In genomic region chr7:88430692-88431084, GRCm38 (mm10) we compare ENCODE assay signal across 9 mouse cellular contexts. TPM values are rescaled to one million over a fixed set of nuclear protein-coding genes. Genes with fewer than 3 reads are reported as not detected.
DNase-seq lines count a peak whose midpoint lies in the region; ATAC-seq lines count a peak whose summit lies in the region.
"Had no signal": no experiment of that assay in that cellular context is flagged by ENCODE, and none has a peak within 500 bp of the region (broad histone marks: within the 10 kb centered on the region; RNA-seq: fewer than 3 reads in every experiment).

No protein-coding gene starts in this region.

- WGBS in heart, embryonic 13.5 days: 4% methylated on average over 13 of the region's 13 CpGs
- WGBS in hindbrain, embryonic 14.5 days: 6% methylated on average over 13 of the region's 13 CpGs
- WGBS in midbrain, embryonic 10.5 days: 5% methylated on average over 13 of the region's 13 CpGs

- H3K9ac ChIP-seq in heart, embryonic 13.5 days: peak overlapping the region; percentile 77
- H3K9ac ChIP-seq in hindbrain, embryonic 14.5 days: peak overlapping the region; percentile 57

- no peaks in the 10 kb centered on the region for H3K9me3 ChIP-seq in heart, embryonic 13.5 days
- H3K9me3 ChIP-seq in hindbrain, embryonic 14.5 days (ENCODE audit: control insufficient read depth, low read length): no peaks in the 10 kb centered on the region
- H3K9me3 ChIP-seq in midbrain, embryonic 10.5 days (replicated peaks): no peaks in the 10 kb centered on the region

- H3K4me2 ChIP-seq in heart, embryonic 13.5 days: peak overlapping the region; percentile 90
- peak overlapping the region; percentile 96 for H3K4me2 ChIP-seq in hindbrain, embryonic 14.5 days (replicated peaks)

- H3K4me3 ChIP-seq in heart, embryonic 13.5 days: peak overlapping the region; percentile 61
- H3K4me3 ChIP-seq in hindbrain, embryonic 14.5 days (replicated peaks; ENCODE audit: low read length): peak overlapping the region; percentile 51
- H3K4me3 ChIP-seq in midbrain, embryonic 10.5 days: peak overlapping the region; percentile 67

- ATAC-seq in heart, embryonic 13.5 days (ENCODE audit: extremely low read depth, insufficient number of reproducible peaks, low FRiP score, low TSS enrichment): no peak
- no peak for ATAC-seq in hindbrain, embryonic 14.5 days (ENCODE audit: low FRiP score)
- ATAC-seq: CD4-positive, CD25-positive, alpha-beta regulatory T cell, adult 4 months had no signal

- intact Hi-C loops in heart, postnatal 36 days (cut with DNase I): no loop called here

- no peak for DNase-seq in heart, postnatal 36 days
- DNase-seq in ZHBTc4 (ENCODE audit: low read depth, low spot score) (peak; percentile 3), MN1 (ENCODE audit: low spot score) (no peak)
- no peak for DNase-seq in hindbrain, embryonic 14.5 days (ENCODE audit: low spot score)
- DNase-seq in midbrain, embryonic 10.5 days (ENCODE audit: low spot score): peak; percentile 13
- no peak for DNase-seq in c-Kit-positive CD71-positive TER-119-positive erythroid progenitor cells, embryonic 14.5 days (ENCODE audit: low spot score)
- no peak for DNase-seq in ovary, postnatal 10 days (ENCODE audit: low spot score)

- no peaks in the 10 kb centered on the region for H3K36me3 ChIP-seq in heart, embryonic 13.5 days
- no peaks in the 10 kb centered on the region for H3K36me3 ChIP-seq in hindbrain, embryonic 14.5 days (replicated peaks; ENCODE audit: control insufficient read depth, insufficient read depth)
- no peaks in the 10 kb centered on the region for H3K36me3 ChIP-seq in midbrain, embryonic 10.5 days

- peaks cover 13% of the 10 kb centered on the region for H3K27me3 ChIP-seq in heart, embryonic 13.5 days (replicated peaks)
- H3K27me3 ChIP-seq in hindbrain, embryonic 14.5 days (ENCODE audit: control insufficient read depth, insufficient read depth, low read length): peaks cover 11% of the 10 kb centered on the region; the same call in 1 of the 2 replicates
- peaks cover 13% of the 10 kb centered on the region for H3K27me3 ChIP-seq in midbrain, embryonic 10.5 days (ENCODE audit: low read depth, poor library complexity, severe bottlenecking)

- no peak overlapping the region for H3K27ac ChIP-seq in heart, embryonic 13.5 days (replicated peaks)
- no peak overlapping the region for H3K27ac ChIP-seq in hindbrain, embryonic 14.5 days
- peak overlapping the region; percentile 76; the same call in 1 of the 2 replicates for H3K27ac ChIP-seq in midbrain, embryonic 10.5 days (replicated peaks)

- H3K4me1 ChIP-seq in heart, embryonic 13.5 days: 0 out of 2 replicates have a peak, but pooled peaks cover 9% of the 10 kb centered on the region
- H3K4me1 ChIP-seq in hindbrain, embryonic 14.5 days (replicated peaks; ENCODE audit: control insufficient read depth, insufficient read depth, low read length): no peaks in the 10 kb centered on the region; the same call in 1 of the 2 replicates
- peaks cover 9% of the 10 kb centered on the region for H3K4me1 ChIP-seq in midbrain, embryonic 10.5 days

RNA-seq across cellular contexts. Expression of gene Rab38, which starts 0.6 kb away (rescaled TPM):
- 1.3 and 2.5 TPM in 2 replicates for polyA plus RNA-seq in heart, embryonic 13.5 days (2015; fragmentation: Nextera tagmentation; extraction: Ambion mirVana)
- total RNA-seq in heart, postnatal 36 days (2021): under 1 TPM in 1 of 2 experiments, not detected in 1; 0.50 TPM
- 2.5 and 2.7 TPM in 2 replicates for polyA plus RNA-seq in hindbrain, embryonic 14.5 days (2014; fragmentation: Nextera tagmentation; extraction: Ambion mirVana)
- 3.8 and 4.8 TPM in 2 replicates for polyA plus RNA-seq in midbrain, embryonic 10.5 days (2016; fragmentation: Nextera tagmentation; extraction: Ambion mirVana)
- polyA plus RNA-seq: CD4-positive, CD25-positive, alpha-beta regulatory T cell, adult 4 months had no signal

Comparison
In these comparisons a context has a peak if more than half of its experiments do, and no peak if none do; other contexts are left out.
1. DNase-seq: peak in ZHBTc4 (single experiment) and midbrain, embryonic 10.5 days (single experiment); none in heart, postnatal 36 days (0 of 2), hindbrain, embryonic 14.5 days (single experiment), MN1 (single experiment), c-Kit-positive CD71-positive TER-119-positive erythroid progenitor cells, embryonic 14.5 days (single experiment) and ovary, postnatal 10 days (single experiment).
2. Peak in every context shown above with its lines, with median percentiles within 50 percentile points of each other: H3K4me3 ChIP-seq.